Mouse (Mus musculus) CH12.LX (cell line): ENCODE data around the gene Mmp9.
A peak's percentile ranks its signal among the peaks of the same experiment; 100 is the strongest.

Source experiments
- CHD2 ChIP-seq: IDR thresholded peaks from 2 replicates; pipeline ENCODE4 v1.6.1; 2011; ENCODE audit warnings: low read length, improper control_type of control experiment
- CTCF ChIP-seq, 2 experiments: IDR thresholded peaks in 1 of 2; conservative IDR thresholded peaks in 1 of 2; 2 replicates each; pipeline ENCODE4 v1.5.1; 2011 to 2012; ENCODE audit warnings: low read depth in 2 of 2, low read length in 2 of 2, improper control_type of control experiment in 1 of 2, inconsistent platforms in 1 of 2, mild to moderate bottlenecking in 1 of 2, moderate library complexity in 1 of 2
- EP300 ChIP-seq: IDR thresholded peaks from 2 replicates; pipeline ENCODE4 v1.6.1; 2011; ENCODE audit warnings: low read length, improper control_type of control experiment
- JUND ChIP-seq: conservative IDR thresholded peaks from 2 replicates; pipeline ENCODE4 v1.6.1; 2011; ENCODE audit warnings: low read depth, low read length, improper control_type of control experiment
- NELFE ChIP-seq: IDR thresholded peaks from 2 replicates; pipeline ENCODE4 v1.6.1; 2011; ENCODE audit warnings: low read depth, low read length, improper control_type of control experiment
- POLR2A ChIP-seq: IDR thresholded peaks from 2 replicates; pipeline ENCODE4 v1.6.1; 2011; ENCODE audit warnings: low read depth, mild to moderate bottlenecking, improper control_type of control experiment, low read length
- ZNF384 ChIP-seq: IDR thresholded peaks from 2 replicates; pipeline ENCODE4 v1.6.1; 2012; ENCODE audit warnings: low read depth, low read length, improper control_type of control experiment, inconsistent platforms

- no peak for TF ChIP-seq EP300
- TF ChIP-seq POLR2A: no peak
- no peak for TF ChIP-seq NELFE
- TF ChIP-seq CHD2: no peak
- no peak for TF ChIP-seq JUND
- peak in 1 of 2 experiments; percentile 51; a peak in 2 of 4 replicates for TF ChIP-seq CTCF (conservative IDR thresholded peaks at IDR 0.05 in 1 of 2, IDR thresholded peaks at IDR 0.05 in 1 of 2; ENCODE audit: low read depth in 2 of 2, low read length in 2 of 2)
- TF ChIP-seq ZNF384: no peak
Measured at GRCm38 (mm10) chr2:164950501-164950900, 9.9 kb downstream of the Mmp9 start.
